Mouse (Mus musculus): ENCODE measurements around the gene Scrt2. TPM values are rescaled to one million over a fixed set of nuclear protein-coding genes. Genes with fewer than 3 reads are reported as not detected.

The Scrt2 gene
- polyA plus RNA-seq, 1 experiment from 2014 or later, result 0.08 TPM

DNA sequence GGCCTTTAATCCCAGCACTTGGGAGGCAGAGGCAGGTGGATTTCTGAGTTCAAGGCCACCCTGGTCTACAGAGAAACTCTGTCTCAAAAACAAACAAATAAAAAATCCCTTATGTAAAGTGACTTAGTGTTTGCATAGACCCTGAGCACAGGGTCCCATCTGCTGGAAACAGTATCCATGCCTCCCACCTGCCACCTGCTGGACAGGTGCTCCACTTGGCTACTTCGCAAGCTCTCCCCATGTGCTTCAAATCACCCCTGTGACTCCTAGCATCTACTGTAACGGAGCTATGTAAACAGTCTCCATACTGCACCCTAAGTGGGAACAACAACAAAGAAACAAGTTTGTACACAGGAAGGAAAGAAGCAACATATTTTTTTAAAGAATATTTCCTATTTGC lies 47.3 kb downstream of the Scrt2 start:
- no peak for ATAC-seq (ENCODE audit: insufficient number of reproducible peaks, low FRiP score)
- Histone ChIP-seq H3K36me3 (no peaks in the 10 kb centered on the region), H3K4me1 (replicated peaks) (no peaks in the 10 kb centered on the region; the same call in 1 of the 2 replicates), H3K4me2 (no peak overlapping the region), H3K27me3 (replicated peaks) (no peaks in the 10 kb centered on the region; the same call in 1 of the 2 replicates), H3K9me3 (replicated peaks) (no peaks in the 10 kb centered on the region), H3K27ac (ENCODE audit: poor library complexity, severe bottlenecking) (no peak overlapping the region), H3K4me3 (no peak overlapping the region), H3K9ac (no peak overlapping the region)
- 59% methylated on average over 2 of the region's 2 CpGs for WGBS

DNA sequence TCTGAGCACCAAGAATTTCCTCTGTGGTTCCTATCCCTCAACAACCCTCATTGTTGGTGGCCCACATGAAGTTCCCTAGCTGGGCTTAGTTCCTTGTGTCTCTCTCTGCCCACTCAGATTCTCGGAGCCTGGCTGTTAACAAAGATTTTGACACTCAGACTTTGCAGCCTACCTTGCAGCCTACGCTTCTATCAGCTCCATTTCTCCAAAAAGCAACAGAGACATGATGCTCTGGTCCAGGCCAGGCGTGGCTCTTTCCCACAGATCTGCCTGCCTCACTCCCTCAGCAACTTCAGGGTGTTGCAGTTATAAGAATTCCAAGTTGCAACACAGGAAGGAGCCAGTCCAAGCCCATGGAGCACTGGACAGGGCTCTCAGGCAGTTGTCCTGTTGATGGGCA lies 48.4 kb downstream of the Scrt2 start:
- H3K27ac ChIP-seq (ENCODE audit: poor library complexity, severe bottlenecking), result no peak overlapping the region
- H3K4me1 ChIP-seq (replicated peaks), result no peaks in the 10 kb centered on the region; the same call in 1 of the 2 replicates
- H3K9me3 ChIP-seq (replicated peaks), result no peaks in the 10 kb centered on the region
- no peak overlapping the region for H3K4me3 ChIP-seq
- no peaks in the 10 kb centered on the region for H3K36me3 ChIP-seq
- 59% methylated on average over 3 of the region's 3 CpGs for WGBS
- no peak for ATAC-seq (ENCODE audit: insufficient number of reproducible peaks, low FRiP score)
- no peak overlapping the region for H3K4me2 ChIP-seq
- H3K27me3 ChIP-seq (replicated peaks), result no peaks in the 10 kb centered on the region; the same call in 1 of the 2 replicates
- no peak overlapping the region for H3K9ac ChIP-seq

DNA sequence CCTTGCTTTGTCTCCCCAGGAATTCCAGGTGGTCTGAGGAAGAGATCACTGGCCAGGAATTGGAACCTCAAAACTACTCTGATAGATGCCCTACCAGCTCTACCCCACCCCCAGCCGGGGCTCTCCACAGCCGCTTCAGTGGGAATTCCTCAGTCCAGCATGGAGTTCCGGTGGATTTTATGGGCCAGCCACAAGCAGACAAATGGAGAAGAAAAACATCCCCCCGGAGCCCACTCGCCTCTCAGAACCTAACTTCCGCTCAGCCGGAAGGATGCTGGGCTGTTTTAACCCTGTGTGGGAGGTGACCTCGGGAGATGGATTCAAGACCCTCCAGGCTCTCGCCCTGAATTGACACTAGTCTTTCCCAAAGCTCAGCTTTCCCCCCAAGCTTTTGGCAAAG lies 50.7 kb downstream of the Scrt2 start:
- Histone ChIP-seq H3K27me3 (replicated peaks) (no peaks in the 10 kb centered on the region; the same call in 1 of the 2 replicates), H3K4me1 (replicated peaks) (no peaks in the 10 kb centered on the region; the same call in 1 of the 2 replicates)

DNA sequence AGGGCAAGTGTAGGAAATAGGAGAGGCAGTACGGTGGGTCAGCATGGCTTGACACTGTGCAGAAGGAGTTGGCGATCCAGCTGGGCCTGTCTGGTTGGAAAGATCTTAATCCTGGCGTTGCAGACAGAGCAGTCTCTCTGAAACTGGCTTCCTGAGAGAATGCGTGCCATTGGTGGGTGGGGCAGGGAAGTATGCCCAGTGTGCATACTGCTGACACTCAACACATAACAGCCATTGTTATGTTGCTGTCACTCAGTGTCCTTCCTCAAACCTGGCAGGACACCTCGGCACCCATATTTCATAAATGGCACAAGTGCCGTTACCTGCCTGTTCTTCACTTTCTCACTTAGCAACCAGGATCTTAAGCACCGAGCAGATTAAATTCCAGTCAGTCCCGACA lies 51.4 kb downstream of the Scrt2 start:
- Histone ChIP-seq H3K9ac (no peak overlapping the region), H3K27ac (ENCODE audit: poor library complexity, severe bottlenecking) (no peak overlapping the region), H3K27me3 (replicated peaks) (peaks cover 3% of the 10 kb centered on the region; the same call in 1 of the 2 replicates), H3K9me3 (replicated peaks) (no peaks in the 10 kb centered on the region), H3K36me3 (no peaks in the 10 kb centered on the region), H3K4me2 (no peak overlapping the region), H3K4me1 (replicated peaks) (no peaks in the 10 kb centered on the region; the same call in 1 of the 2 replicates), H3K4me3 (no peak overlapping the region)
- ATAC-seq (ENCODE audit: insufficient number of reproducible peaks, low FRiP score), result no peak
- 56% methylated on average over 8 of the region's 8 CpGs for WGBS

More for the DNA sequence above, 50.7 kb downstream of the Scrt2 start:
- Histone ChIP-seq H3K4me3 (no peak overlapping the region), H3K9ac (no peak overlapping the region), H3K27ac (ENCODE audit: poor library complexity, severe bottlenecking) (no peak overlapping the region), H3K36me3 (no peaks in the 10 kb centered on the region), H3K9me3 (replicated peaks) (no peaks in the 10 kb centered on the region), H3K4me2 (no peak overlapping the region)
- 46% methylated on average over 9 of the region's 9 CpGs for WGBS
- no peak for ATAC-seq (ENCODE audit: insufficient number of reproducible peaks, low FRiP score)

DNA sequence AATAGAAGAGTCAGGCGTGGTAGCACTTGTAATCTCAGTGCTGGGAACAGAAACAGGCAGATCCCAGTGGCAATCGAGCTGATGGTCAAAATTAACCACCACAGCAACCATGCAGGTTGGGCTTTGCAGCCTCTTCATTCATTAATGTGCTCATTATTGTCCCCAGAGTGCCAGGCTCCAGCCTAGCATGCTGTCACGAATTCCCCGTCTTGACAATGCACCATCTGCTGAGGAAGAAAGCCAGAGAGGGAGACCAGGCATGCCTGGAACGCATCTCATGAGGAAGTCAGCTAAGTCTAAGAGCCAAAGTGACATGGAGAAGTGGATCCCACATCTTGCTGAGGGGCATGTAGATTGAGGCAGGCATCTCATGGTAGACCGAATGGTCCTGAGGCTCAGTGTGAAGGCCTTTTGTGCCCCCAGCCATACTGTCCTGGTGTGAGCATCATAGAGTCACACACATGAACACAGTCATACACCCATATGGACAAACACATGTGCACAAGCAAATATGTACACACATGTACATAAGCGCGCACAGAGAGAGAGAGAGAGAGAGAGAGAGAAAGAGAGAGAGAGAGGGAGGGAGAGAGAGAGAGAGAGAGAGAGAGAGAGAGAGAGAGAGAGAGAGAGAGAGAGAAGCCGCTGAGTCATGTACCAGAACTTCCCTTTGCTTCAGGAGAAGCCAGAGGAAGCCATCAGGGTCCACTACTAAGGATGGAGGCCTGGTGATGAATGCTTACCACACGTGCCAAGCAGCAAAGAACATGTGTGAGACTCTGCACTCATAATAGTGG lies 58.1 kb downstream of the Scrt2 start:
- Histone ChIP-seq H3K27ac (ENCODE audit: poor library complexity, severe bottlenecking) (no peak overlapping the region), H3K4me3 (no peak overlapping the region), H3K36me3 (no peaks in the 10 kb centered on the region), H3K4me2 (no peak overlapping the region), H3K9ac (no peak overlapping the region), H3K4me1 (replicated peaks) (peaks cover 18% of the 10 kb centered on the region), H3K27me3 (replicated peaks) (peaks cover 44% of the 10 kb centered on the region), H3K9me3 (replicated peaks) (no peaks in the 10 kb centered on the region)
- ATAC-seq (ENCODE audit: insufficient number of reproducible peaks, low FRiP score), result no peak
- 67% methylated on average over 10 of the region's 10 CpGs for WGBS

DNA sequence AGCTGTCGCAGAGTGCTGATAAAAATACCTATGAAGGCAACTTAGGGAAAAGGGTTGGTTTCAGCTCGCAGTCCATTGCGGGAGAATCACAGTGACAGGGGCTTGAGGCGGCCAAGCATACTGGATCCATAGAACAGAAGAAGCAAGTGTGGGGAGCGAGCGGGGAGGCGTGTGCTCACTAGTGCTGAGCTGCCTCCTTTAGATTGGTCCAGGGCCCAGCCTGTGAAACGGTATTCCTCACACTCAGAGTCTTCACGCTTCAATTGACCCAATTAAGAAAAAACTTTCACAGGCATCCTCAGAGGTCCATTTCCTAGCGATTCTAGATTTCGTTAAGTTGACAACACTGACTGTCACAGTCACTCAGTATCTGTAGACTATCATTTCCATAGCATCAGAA lies 59.6 kb downstream of the Scrt2 start:
- H3K27ac ChIP-seq (ENCODE audit: poor library complexity, severe bottlenecking), result no peak overlapping the region
- H3K4me1 ChIP-seq (replicated peaks), result peaks cover 18% of the 10 kb centered on the region
- no peaks in the 10 kb centered on the region for H3K36me3 ChIP-seq
- no peak overlapping the region for H3K4me3 ChIP-seq
- peaks cover 60% of the 10 kb centered on the region for H3K27me3 ChIP-seq (replicated peaks)
- no peak overlapping the region for H3K9ac ChIP-seq
- WGBS, result 40% methylated on average over 11 of the region's 11 CpGs
- no peak overlapping the region for H3K4me2 ChIP-seq
- H3K9me3 ChIP-seq (replicated peaks), result no peaks in the 10 kb centered on the region
- no peak for ATAC-seq (ENCODE audit: insufficient number of reproducible peaks, low FRiP score)

DNA sequence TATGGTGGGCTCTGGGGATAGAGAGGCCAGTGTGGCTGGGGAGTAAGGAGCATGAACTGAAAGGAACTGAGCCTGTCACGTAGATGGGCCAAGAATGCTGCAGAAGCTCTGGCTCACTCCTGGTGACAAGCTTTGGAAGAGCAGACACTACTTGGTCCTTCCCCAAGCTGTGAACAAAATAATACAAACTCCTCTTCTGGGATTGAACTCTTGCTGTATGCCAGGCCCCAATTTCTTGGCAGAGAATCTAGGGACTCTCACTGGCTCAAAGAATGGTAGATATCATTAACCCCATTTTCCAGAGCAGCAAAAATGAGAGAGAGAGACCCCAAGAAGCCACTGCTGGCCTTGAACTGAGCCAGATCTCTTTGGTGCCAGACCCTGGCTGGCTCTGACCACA lies 60.2 kb downstream of the Scrt2 start:
- Histone ChIP-seq H3K27me3 (replicated peaks) (peaks cover 65% of the 10 kb centered on the region), H3K27ac (ENCODE audit: poor library complexity, severe bottlenecking) (no peak overlapping the region), H3K9ac (no peak overlapping the region)

DNA sequence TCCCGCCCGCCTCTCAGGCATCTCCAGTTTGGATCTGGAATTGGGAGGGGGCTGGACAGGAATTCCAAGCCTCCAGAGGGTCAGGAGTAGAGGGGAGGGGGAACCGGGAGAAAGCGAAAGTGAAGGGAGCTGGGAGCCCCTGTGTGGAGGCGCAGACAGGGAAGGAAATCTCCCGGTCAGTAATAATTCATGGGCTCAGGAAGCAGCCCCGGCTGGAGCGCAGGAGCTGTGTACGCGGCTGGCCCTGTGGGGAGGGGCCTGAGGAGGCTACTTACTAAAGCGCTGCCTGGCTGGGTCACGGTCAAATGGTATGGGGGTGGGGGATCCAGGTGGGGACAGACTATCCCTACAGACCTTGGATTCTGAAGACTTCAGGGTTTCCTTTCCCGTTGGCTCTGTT lies 60.7 kb downstream of the Scrt2 start:
- Histone ChIP-seq H3K27ac (ENCODE audit: poor library complexity, severe bottlenecking) (no peak overlapping the region), H3K36me3 (no peaks in the 10 kb centered on the region), H3K27me3 (replicated peaks) (peaks cover 71% of the 10 kb centered on the region), H3K4me2 (peak overlapping the region; percentile 87), H3K4me3 (peak overlapping the region; percentile 47), H3K4me1 (replicated peaks) (peaks cover 18% of the 10 kb centered on the region), H3K9ac (peak overlapping the region; percentile 59; the same call in 1 of the 2 replicates), H3K9me3 (replicated peaks) (no peaks in the 10 kb centered on the region)
- 1% methylated on average over 13 of the region's 13 CpGs for WGBS
- 0 out of 2 replicates have a peak, but pooled peaks have one; percentile 41 for ATAC-seq (ENCODE audit: insufficient number of reproducible peaks, low FRiP score)

More for the DNA sequence above, 60.2 kb downstream of the Scrt2 start:
- Histone ChIP-seq H3K36me3 (no peaks in the 10 kb centered on the region), H3K4me3 (peak overlapping the region; percentile 47), H3K4me2 (peak overlapping the region; percentile 87), H3K9me3 (replicated peaks) (no peaks in the 10 kb centered on the region), H3K4me1 (replicated peaks) (peaks cover 18% of the 10 kb centered on the region)
- no peak for ATAC-seq (ENCODE audit: insufficient number of reproducible peaks, low FRiP score)
- WGBS, result 44% methylated on average over 1 of the region's 1 CpGs

DNA sequence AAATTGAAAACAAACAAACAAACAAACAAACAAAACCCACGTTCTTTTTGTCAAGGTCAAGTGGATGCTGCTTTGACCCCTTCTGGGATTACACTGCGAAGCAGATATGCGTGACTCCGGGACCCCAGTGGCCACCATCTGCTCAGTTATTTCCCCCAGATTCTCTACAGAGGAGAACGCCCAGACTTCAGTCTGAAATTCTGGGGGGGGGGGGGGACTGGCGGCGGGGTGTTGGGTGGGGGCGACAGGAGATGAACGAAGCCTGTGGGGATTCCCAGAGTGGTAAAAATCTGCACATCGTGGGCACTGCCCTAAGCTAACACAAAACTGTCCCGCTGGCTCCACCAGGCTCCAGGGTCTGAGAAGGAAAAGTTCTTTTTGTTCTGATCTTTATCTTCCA lies 61.2 kb downstream of the Scrt2 start:
- WGBS, result 3% methylated on average over 11 of the region's 11 CpGs
- Histone ChIP-seq H3K4me3 (peak overlapping the region; percentile 53), H3K36me3 (no peaks in the 10 kb centered on the region), H3K27ac (ENCODE audit: poor library complexity, severe bottlenecking) (no peak overlapping the region), H3K9me3 (replicated peaks) (no peaks in the 10 kb centered on the region), H3K4me1 (replicated peaks) (peaks cover 18% of the 10 kb centered on the region), H3K9ac (no peak overlapping the region), H3K4me2 (peak overlapping the region; percentile 87), H3K27me3 (replicated peaks) (peaks cover 74% of the 10 kb centered on the region)
- no peak for ATAC-seq (ENCODE audit: insufficient number of reproducible peaks, low FRiP score)

DNA sequence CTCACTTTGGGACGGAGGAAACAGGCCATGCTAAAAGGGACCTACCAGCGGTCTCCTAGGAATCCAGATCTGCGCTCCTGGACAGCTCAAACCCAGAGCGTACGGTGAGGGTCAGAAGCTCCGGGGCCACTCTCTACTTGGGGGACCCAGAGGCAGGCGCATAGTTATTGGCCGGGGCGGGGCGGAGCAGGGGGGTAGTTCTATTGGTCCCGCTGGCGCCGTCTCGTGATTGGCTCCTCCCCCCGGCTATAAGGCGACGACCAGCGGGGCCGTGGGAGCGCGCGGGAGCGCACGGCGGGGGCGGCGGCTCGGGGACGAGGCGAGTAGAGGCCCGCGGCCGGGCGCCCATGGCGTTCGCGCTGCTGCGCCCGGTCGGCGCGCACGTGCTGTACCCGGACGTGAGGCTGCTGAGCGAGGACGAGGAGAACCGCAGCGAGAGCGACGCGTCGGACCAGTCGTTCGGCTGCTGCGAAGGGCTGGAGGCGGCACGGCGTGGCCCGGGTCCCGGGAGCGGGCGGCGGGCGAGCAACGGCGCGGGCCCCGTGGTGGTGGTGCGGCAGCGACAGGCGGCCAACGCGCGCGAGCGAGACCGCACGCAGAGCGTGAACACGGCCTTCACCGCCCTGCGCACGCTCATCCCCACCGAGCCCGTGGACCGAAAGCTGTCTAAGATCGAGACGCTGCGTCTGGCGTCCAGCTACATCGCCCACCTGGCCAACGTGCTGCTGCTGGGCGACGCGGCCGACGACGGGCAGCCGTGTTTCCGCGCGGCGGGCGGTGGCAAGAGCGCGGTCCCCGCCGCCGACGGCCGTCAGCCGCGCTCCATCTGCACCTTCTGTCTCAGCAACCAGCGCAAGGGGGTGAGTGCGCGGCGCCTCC lies 62.2 kb downstream of the Scrt2 start, which contains the start of gene Tcf15:
Gene Tcf15 (plus strand): TSS at position 283 of the 879 bp plus-strand sequence.
- H3K9me3 ChIP-seq (replicated peaks), result no peaks in the 10 kb centered on the region
- WGBS, result under 1% methylated on average over 109 of the region's 118 CpGs
- no peak within 1 kb of the TSS for H3K27ac ChIP-seq (ENCODE audit: poor library complexity, severe bottlenecking)
- peaks cover 76% of the 10 kb centered on the region for H3K27me3 ChIP-seq (replicated peaks)
- peak within 1 kb of the TSS; percentile 53; the same call in 1 of the 2 replicates for H3K9ac ChIP-seq
- peak within 1 kb of the TSS; percentile 53 for H3K4me3 ChIP-seq
- H3K36me3 ChIP-seq, result no peaks in the 10 kb centered on the region
- peaks cover 18% of the 10 kb centered on the region for H3K4me1 ChIP-seq (replicated peaks)
- peak within 1 kb of the TSS; percentile 87 for H3K4me2 ChIP-seq
- peak; percentile 75 for ATAC-seq (ENCODE audit: insufficient number of reproducible peaks, low FRiP score)

DNA sequence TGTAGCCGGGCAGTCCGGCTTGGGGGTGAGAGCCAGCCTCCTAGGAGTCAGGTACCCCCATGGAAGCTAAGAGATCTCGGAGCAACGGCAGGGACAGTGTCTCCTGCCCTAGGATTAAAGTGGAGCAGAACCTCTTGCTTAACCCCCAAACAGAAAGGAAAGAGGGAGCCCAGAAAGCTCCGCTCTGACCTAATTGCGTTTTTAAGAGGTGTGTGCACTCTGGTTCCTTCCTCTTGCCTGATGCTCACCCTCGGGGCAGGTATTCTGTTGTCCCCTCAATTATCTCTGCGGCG lies 62.8 kb downstream of the Scrt2 start:
- H3K4me1 ChIP-seq (replicated peaks), result peaks cover 18% of the 10 kb centered on the region
- H3K27me3 ChIP-seq (replicated peaks), result peaks cover 78% of the 10 kb centered on the region
- ATAC-seq (ENCODE audit: insufficient number of reproducible peaks, low FRiP score), result no peak
- H3K36me3 ChIP-seq, result no peaks in the 10 kb centered on the region
- H3K4me2 ChIP-seq, result peak overlapping the region; percentile 87
- H3K4me3 ChIP-seq, result peak overlapping the region; percentile 53
- H3K9me3 ChIP-seq (replicated peaks), result no peaks in the 10 kb centered on the region
- H3K9ac ChIP-seq, result 0 out of 2 replicates have a peak overlapping the region, but pooled peaks have one; percentile 53
- no peak overlapping the region for H3K27ac ChIP-seq (ENCODE audit: poor library complexity, severe bottlenecking)
- WGBS, result 16% methylated on average over 9 of the region's 9 CpGs

Data from heart, embryonic 12.5 days (tissue).